In the genomic region with DNA sequence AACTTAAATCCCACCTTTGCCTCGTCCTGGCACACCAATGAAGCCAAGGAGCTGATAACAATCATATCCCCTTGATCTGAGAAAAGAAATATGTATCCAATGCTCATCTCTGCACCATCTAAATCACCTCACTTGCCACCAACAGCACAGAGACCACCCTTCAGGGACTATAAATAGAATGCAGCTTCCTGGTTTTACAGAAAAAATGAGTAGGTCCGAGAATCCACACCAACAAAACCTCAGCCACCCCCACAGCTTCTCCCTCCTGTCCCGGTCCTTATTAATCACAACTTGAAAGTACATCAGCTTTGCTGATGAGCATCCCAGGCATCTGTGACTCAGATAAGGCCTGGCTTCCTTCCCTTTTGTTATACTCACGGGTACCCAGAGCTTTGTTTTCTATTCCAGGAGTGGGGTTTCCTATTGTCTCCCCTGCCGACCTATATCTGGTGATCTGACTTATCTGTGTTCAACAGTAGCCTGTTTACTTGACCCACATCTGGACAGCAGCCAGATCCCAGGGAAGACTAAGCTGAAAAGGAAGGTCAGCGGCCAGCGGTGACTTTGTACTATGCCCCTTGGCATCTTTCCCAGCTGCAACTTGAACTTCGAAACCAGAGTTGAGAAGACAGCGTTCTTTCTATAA, we compare ENCODE assay signal across 9 mouse cellular contexts. TPM values are rescaled to one million over a fixed set of nuclear protein-coding genes. Genes with fewer than 3 reads are reported as not detected.
DNase-seq lines count a peak whose midpoint lies in the region; ATAC-seq and TF ChIP-seq lines count a peak whose summit lies in the region.
"Had no signal": no experiment of that assay in that cellular context is flagged by ENCODE, and none has a peak within 500 bp of the region (broad histone marks: within the 10 kb centered on the region; RNA-seq: fewer than 3 reads in every experiment).

No protein-coding gene starts in this region.

- no peaks in the 10 kb centered on the region for H3K4me1 ChIP-seq in forebrain, embryonic 14.5 days (ENCODE audit: control insufficient read depth, insufficient read depth, low read length)
- no peaks in the 10 kb centered on the region for H3K4me1 ChIP-seq in forebrain, embryonic 15.5 days
- H3K4me1 ChIP-seq in bone marrow macrophage, adult 2 months (ENCODE audit: control insufficient read depth, insufficient read depth, low read length): peaks cover 35% of the 10 kb centered on the region
- peaks cover 10 to 22% of the 10 kb centered on the region in 2 experiments for H3K4me1 ChIP-seq in heart, embryonic 14.5 days (ENCODE audit: control insufficient read depth in 2 of 2, insufficient read depth in 2 of 2, low read length in 2 of 2)

- H3K27me3 ChIP-seq in forebrain, embryonic 14.5 days (replicated peaks; ENCODE audit: control insufficient read depth, insufficient read depth, low read length): no peaks in the 10 kb centered on the region
- no peaks in the 10 kb centered on the region for H3K27me3 ChIP-seq in forebrain, embryonic 15.5 days
- H3K27me3 ChIP-seq in heart, embryonic 14.5 days (ENCODE audit: control insufficient read depth, insufficient read depth, low read length): no peaks in the 10 kb centered on the region

- no peak overlapping the region for H3K9ac ChIP-seq in forebrain, embryonic 14.5 days (ENCODE audit: low read length)
- H3K9ac ChIP-seq in forebrain, embryonic 15.5 days (replicated peaks): no peak overlapping the region
- no peak overlapping the region for H3K9ac ChIP-seq in heart, embryonic 14.5 days (ENCODE audit: low read length)

- no peak overlapping the region for H3K4me3 ChIP-seq in forebrain, embryonic 14.5 days (ENCODE audit: low read depth, low read length)
- H3K4me3 ChIP-seq in forebrain, embryonic 15.5 days: no peak overlapping the region
- no peak overlapping the region for H3K4me3 ChIP-seq in bone marrow macrophage, adult 2 months (ENCODE audit: insufficient read depth, low read length)
- no peak overlapping the region for H3K4me3 ChIP-seq in heart, embryonic 14.5 days (ENCODE audit: control insufficient read depth in 1 of 2, insufficient read depth in 1 of 2, low read depth in 1 of 2, low read length in 2 of 2)

- no peak for TF ChIP-seq CTCF in bone marrow macrophage, adult 2 months (IDR thresholded peaks at IDR 0.05; ENCODE audit: low read depth, low read length)

- no peak overlapping the region for H3K4me2 ChIP-seq in forebrain, embryonic 14.5 days (ENCODE audit: low read length)
- H3K4me2 ChIP-seq in forebrain, embryonic 15.5 days (replicated peaks): no peak overlapping the region
- H3K4me2 ChIP-seq in heart, embryonic 14.5 days (ENCODE audit: low read length): peak overlapping the region; percentile 39

- H3K36me3 ChIP-seq in forebrain, embryonic 14.5 days (ENCODE audit: control insufficient read depth, insufficient read depth, low read length): no peaks in the 10 kb centered on the region
- H3K36me3 ChIP-seq in forebrain, embryonic 15.5 days: no peaks in the 10 kb centered on the region
- no peaks in the 10 kb centered on the region for H3K36me3 ChIP-seq in heart, embryonic 14.5 days (ENCODE audit: control insufficient read depth, insufficient read depth, low read length)

- WGBS in forebrain, embryonic 14.5 days: 67% methylated on average over 9 of the region's 9 CpGs
- 66% methylated on average over 9 of the region's 9 CpGs for WGBS in forebrain, embryonic 15.5 days
- 10% methylated on average over 9 of the region's 9 CpGs for WGBS in heart, embryonic 14.5 days
- 20% methylated on average over 9 of the region's 9 CpGs for WGBS in large intestine, adult 2 months

- no peak for TF ChIP-seq POLR2A in bone marrow macrophage, adult 2 months (IDR thresholded peaks at IDR 0.05; ENCODE audit: borderline replicate concordance, low read depth, low read length)

- peak; percentile 6 for DNase-seq in forebrain, embryonic 14.5 days (ENCODE audit: low spot score)
- DNase-seq in large intestine, adult 2 months (ENCODE audit: low read depth, low spot score): peak; percentile 95
- peak; percentile 62 for DNase-seq in ovary, postnatal 36 days (ENCODE audit: low spot score)
- no peak for DNase-seq in left cerebral cortex, adult 8-10 months (ENCODE audit: low spot score in 2 of 2)
- DNase-seq in layer of hippocampus, adult 18-20 months (ENCODE audit: low spot score in 2 of 2): no peak

- H3K9me3 ChIP-seq in forebrain, embryonic 14.5 days (replicated peaks; ENCODE audit: control insufficient read depth, low read length): no peaks in the 10 kb centered on the region
- H3K9me3 ChIP-seq in forebrain, embryonic 15.5 days: no peaks in the 10 kb centered on the region
- H3K9me3 ChIP-seq in heart, embryonic 14.5 days (ENCODE audit: control insufficient read depth, low read length): no peaks in the 10 kb centered on the region

- no peak overlapping the region for H3K27ac ChIP-seq in forebrain, embryonic 14.5 days (ENCODE audit: low read depth, low read length)
- H3K27ac ChIP-seq in forebrain, embryonic 15.5 days (replicated peaks): no peak overlapping the region
- peak overlapping the region; percentile 56; the same call in 1 of the 2 replicates for H3K27ac ChIP-seq in bone marrow macrophage, adult 2 months (ENCODE audit: insufficient read depth, low read depth, low read length)
- peak overlapping the region; percentile 25 to 29; a peak in 2 of 4 replicates for H3K27ac ChIP-seq in heart, embryonic 14.5 days (replicated peaks in 1 of 2; ENCODE audit: control insufficient read depth in 1 of 2, insufficient read depth in 1 of 2, low read depth in 2 of 2, low read length in 2 of 2)

- ATAC-seq in forebrain, embryonic 14.5 days: no peak
- no peak for ATAC-seq in forebrain, embryonic 15.5 days (replicated peaks)
- ATAC-seq in heart, embryonic 14.5 days (ENCODE audit: insufficient number of reproducible peaks, insufficient read depth, low FRiP score, low read depth): peak; percentile 50; the same call in 1 of the 2 replicates

RNA-seq across cellular contexts. Expression of a gene that starts 7.0 kb away (rescaled TPM):
- polyA plus RNA-seq in forebrain, embryonic 14.5 days (2014; fragmentation: Nextera tagmentation; extraction: Ambion mirVana): 70.0 and 80.2 TPM in 2 replicates
- 86.4 and 92.3 TPM in 2 replicates for polyA plus RNA-seq in forebrain, embryonic 15.5 days (2015; fragmentation: Nextera tagmentation; extraction: Ambion mirVana)
- polyA plus RNA-seq in bone marrow macrophage, adult 2 months (2012; ENCODE audit: insufficient read depth, insufficient read length, missing spikeins): 63.4 and 64.6 TPM in 2 replicates
- 61.8 and 63.2 TPM in 2 replicates for polyA plus RNA-seq in heart, embryonic 14.5 days (2014; fragmentation: Nextera tagmentation; extraction: Ambion mirVana)
- polyA plus RNA-seq in large intestine, adult 2 months (2012; rRNA removed): 31.3 and 33.9 TPM in 2 replicates
- total RNA-seq in left cerebral cortex, adult 8-10 months (2022): 100 to 1,000 TPM in 3 of 4 experiments, 10 to 100 TPM in 1; 95.2 to 113 (median 110) TPM
- total RNA-seq in layer of hippocampus, adult 18-20 months (2021): 10 to 100 TPM; 95.9 to 98.2 TPM

RNA-seq across cellular contexts. Expression of a gene that starts 23.7 kb away (rescaled TPM):
- not detected in 2 replicates for polyA plus RNA-seq in forebrain, embryonic 14.5 days (2014; fragmentation: Nextera tagmentation; extraction: Ambion mirVana)
- 0.06 TPM in 1 of 2 replicates, not detected in the other for polyA plus RNA-seq in forebrain, embryonic 15.5 days (2015; fragmentation: Nextera tagmentation; extraction: Ambion mirVana)
- polyA plus RNA-seq in bone marrow macrophage, adult 2 months (2012; ENCODE audit: insufficient read depth, insufficient read length, missing spikeins): not detected in 2 replicates
- 0.05 TPM in 1 of 2 replicates, not detected in the other for polyA plus RNA-seq in heart, embryonic 14.5 days (2014; fragmentation: Nextera tagmentation; extraction: Ambion mirVana)
- polyA plus RNA-seq in large intestine, adult 2 months (2012; rRNA removed): not detected in 2 replicates
- total RNA-seq in left cerebral cortex, adult 8-10 months (2022): under 1 TPM in 1 of 4 experiments, not detected in 3; 0.17 TPM
- total RNA-seq in layer of hippocampus, adult 18-20 months (2021): not detected
- total RNA-seq: neutrophil, adult 5-6 weeks had no signal

RNA-seq across cellular contexts. Expression of a gene that starts 36.7 kb away (rescaled TPM):
- 673 and 871 TPM in 2 replicates for polyA plus RNA-seq in forebrain, embryonic 14.5 days (2014; fragmentation: Nextera tagmentation; extraction: Ambion mirVana)
- 638 and 670 TPM in 2 replicates for polyA plus RNA-seq in forebrain, embryonic 15.5 days (2015; fragmentation: Nextera tagmentation; extraction: Ambion mirVana)
- 2,262 and 2,432 TPM in 2 replicates for polyA plus RNA-seq in bone marrow macrophage, adult 2 months (2012; ENCODE audit: insufficient read depth, insufficient read length, missing spikeins)
- polyA plus RNA-seq in heart, embryonic 14.5 days (2014; fragmentation: Nextera tagmentation; extraction: Ambion mirVana): 669 and 732 TPM in 2 replicates
- 1,642 and 1,727 TPM in 2 replicates for polyA plus RNA-seq in large intestine, adult 2 months (2012; rRNA removed)
- total RNA-seq in left cerebral cortex, adult 8-10 months (2022): 100 to 1,000 TPM; 920 to 943 (median 931) TPM
- total RNA-seq in layer of hippocampus, adult 18-20 months (2021): 100 to 1,000 TPM; 802 to 835 TPM

Comparison
In these comparisons a context has a peak if more than half of its experiments do, and no peak if none do; other contexts are left out.
1. DNase-seq: peak in forebrain, embryonic 14.5 days (single experiment), large intestine, adult 2 months (single experiment) and ovary, postnatal 36 days (single experiment); none in left cerebral cortex, adult 8-10 months (0 of 2) and layer of hippocampus, adult 18-20 months (0 of 2).
2. H3K27ac ChIP-seq: peak in bone marrow macrophage, adult 2 months (single experiment) and heart, embryonic 14.5 days (2 of 2); none in forebrain, embryonic 14.5 days (single experiment) and forebrain, embryonic 15.5 days (single experiment).